Mouse (Mus musculus) embryonic stem cell, embryonic (primary cell): ENCODE measurements around the gene Kif5a.

Experiments used
- CTCF ChIA-PET, 4 experiments: fragments of 300-600 bp in 2 of 4; fragments of 350-600 bp in 2 of 4; sonication (Branson Sonifier 250); formaldehyde crosslinking; loops; one replicate each; lab custom pipeline; 2022; ENCODE audit warnings: inconsistent platforms in 2 of 4; lab: Charles Lee
- POLR2A ChIA-PET, 4 experiments: fragments of 300-600 bp in 2 of 4; fragments of 350-600 bp in 2 of 4; sonication (Branson Sonifier 250); formaldehyde crosslinking; loops; one replicate each; lab custom pipeline; 2022; ENCODE audit warnings: antibody characterized with exemption in 4 of 4, inconsistent platforms in 1 of 4; lab: Charles Lee

The Kif5a gene

DNA sequence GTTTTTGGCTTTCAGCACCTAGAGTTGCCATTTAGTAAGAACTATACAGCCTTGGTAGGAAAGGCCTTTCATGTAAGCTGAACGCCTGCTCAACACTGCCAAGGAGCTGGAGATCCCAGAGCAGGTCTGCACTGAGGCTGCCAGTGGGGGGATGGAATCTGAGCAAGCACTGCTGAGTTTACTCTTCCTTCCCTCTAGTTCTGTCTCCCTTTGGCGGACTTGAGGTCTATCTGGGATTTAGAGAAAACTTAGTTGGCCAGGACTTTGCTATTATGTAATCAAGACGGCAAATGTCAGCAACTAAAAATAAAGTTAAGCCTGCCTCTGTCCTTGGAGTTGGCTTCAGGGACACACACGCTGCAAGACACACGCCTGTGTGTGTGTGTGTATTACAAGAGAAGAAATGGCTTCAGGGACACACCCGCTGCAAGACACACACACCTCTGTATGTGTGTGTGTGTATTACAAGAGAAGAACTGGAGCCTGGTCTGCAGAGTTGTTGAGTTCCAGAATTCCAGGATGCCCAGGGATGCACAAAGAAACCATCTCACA, 29.9 kb upstream of the Kif5a start:
- CTCF ChIA-PET, result no interaction called here
- POLR2A ChIA-PET, result interaction anchor here (0.9 to 11.8 kb wide), 15 partner anchors 10 to 63 kb away, joined by 3 to 267 read pairs (median 5); partner anchors contain the start of genes Mars (in 3 of the 4), Arhgap9 (in 1 of the 4), Dctn2 (in 1 of the 4) and Kif5a (in 1 of the 4)

DNA sequence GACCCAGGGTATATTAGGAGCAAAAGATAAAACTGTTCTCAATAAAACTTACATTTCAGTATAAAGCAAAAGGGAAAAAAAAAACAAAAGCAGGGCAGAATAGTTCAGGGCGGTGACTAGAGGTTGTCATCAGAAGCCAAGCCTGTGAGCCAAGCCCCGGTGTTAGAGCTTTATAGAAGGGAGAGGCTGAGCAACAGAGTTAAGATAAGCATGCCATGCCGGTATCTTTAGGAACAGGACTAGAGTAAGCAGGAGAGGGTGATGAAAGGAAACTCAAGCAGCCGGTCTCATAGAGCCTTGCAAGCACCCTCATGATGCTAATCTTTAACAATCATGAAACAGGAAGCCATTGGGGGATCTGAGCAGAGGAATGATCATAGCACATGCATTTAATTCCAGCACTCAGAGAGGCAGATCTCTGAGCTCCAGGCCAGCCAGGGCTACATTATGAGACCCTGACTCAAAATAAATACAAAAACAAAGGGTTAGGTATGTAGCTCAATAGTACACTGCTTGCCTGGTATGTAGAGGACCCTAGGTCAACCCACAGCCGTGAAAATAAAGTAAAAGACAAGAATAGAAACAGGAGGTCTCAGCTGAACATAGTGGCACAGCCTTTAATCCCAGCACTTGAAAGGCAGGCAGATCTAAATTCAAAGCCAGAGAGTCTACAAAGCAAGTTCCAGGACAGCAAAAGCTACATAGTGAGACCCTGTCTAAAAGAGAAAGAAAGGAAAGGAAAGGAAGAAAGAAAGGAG, 28.9 kb upstream of the Kif5a start:
- ChIA-PET POLR2A (interaction anchor here (0.6 to 11.8 kb wide), 32 partner anchors 7 to 949 kb away, joined by 3 to 267 read pairs (median 19); partner anchors contain the start of genes Mars (in 3 of the 4), Arhgap9 (in 2 of the 4), Dctn2 (in 2 of the 4) and Pip4k2c (in 2 of the 4)), CTCF (interaction anchor here in 1 of 4 experiments (1.1 kb wide), 1 partner anchor 227 kb away, joined by 3 read pairs; no protein-coding TSS in a partner anchor)

GRCm38 (mm10) chr10:127290930-127291880, 28.1 kb upstream of the Kif5a start:
- ChIA-PET CTCF (interaction anchor here in 2 of 4 experiments (0.6 to 1.1 kb wide), 2 partner anchors 226 to 1439 kb away, joined by 3 to 4 read pairs; no protein-coding TSS in a partner anchor), POLR2A (interaction anchor here (0.5 to 11.8 kb wide), 89 partner anchors 8 to 1275 kb away, joined by 3 to 267 read pairs (median 6); partner anchors contain the start of genes Arhgap9 (in 3 of the 4), Kif5a (in 3 of the 4), Mars (in 3 of the 4) and Pip4k2c (in 3 of the 4))

DNA sequence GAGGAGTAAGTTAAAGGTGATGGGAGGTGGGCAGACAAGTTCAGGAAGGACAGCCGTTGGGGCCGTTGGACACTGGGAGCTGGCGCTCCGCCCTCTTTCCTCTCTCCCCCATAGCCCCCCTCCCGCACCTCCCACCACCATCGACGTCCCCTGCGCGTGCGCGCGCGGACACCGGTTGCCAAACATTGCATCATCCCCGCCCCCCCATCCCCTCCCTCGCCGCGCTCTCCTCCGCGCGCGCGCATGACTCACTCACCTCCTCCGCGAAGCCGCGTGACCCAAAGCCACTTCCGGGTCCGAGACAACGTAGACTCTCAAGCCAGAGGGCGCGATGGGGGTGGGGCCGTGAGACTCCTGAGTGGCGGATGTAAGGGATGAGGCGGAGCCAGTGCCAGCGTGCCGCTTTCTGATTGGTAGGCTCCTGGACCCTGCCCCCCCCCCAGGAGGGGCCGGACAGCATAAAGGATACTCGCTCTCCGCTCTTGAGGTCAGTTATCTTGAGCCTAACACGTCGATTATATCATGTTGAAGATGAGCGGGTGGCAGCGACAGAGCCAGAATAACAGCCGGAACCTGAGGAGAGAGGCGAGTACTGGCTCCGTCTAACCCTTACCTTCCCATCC, 27.3 kb upstream of the Kif5a start:
- ChIA-PET POLR2A (interaction anchor here (0.6 to 11.8 kb wide), 122 partner anchors 8 to 1405 kb away, joined by 3 to 267 read pairs (median 5); partner anchors contain the start of genes Arhgap9 (in 3 of the 4), Cdk4 (in 3 of the 4), Dctn2 (in 3 of the 4) and Kif5a (in 3 of the 4)), CTCF (interaction anchor here in 2 of 4 experiments (0.8 to 1.5 kb wide), 2 partner anchors 26 to 200 kb away, joined by 3 to 4 read pairs; no protein-coding TSS in a partner anchor)

DNA sequence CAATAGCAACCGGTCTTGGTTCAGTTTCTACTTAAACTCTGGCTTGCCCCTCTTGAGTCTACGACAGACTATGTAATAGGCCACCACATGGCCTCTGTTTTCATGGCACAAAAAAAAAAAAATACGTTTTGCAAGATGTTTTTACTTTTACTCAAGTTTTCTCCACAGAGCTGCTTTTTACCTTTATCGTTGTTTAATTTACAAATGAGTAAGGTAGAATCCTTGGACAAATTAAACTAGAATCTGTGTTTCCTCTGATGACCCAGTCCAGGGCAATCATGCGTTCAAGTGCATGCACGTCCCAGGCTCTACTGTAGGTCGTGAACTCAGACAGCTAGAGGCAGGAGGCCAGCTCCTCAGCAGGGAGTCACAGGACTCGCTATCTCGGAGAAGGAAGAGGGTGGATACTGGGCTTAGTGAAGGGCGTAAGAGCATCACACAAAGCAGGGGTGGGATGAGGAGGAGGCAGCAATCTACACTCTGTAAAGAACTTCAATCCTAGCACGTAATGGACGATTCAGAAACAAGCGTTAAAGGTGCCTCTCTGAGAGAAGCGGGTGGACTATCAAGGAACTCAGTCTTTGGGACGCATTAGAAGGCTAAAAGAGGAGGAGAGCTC, 26.5 kb upstream of the Kif5a start:
- ChIA-PET POLR2A (interaction anchor here (0.5 to 11.8 kb wide), 97 partner anchors 9 to 1406 kb away, joined by 3 to 267 read pairs (median 6); partner anchors contain the start of genes Arhgap9 (in 3 of the 4), Cdk4 (in 3 of the 4), Dctn2 (in 3 of the 4) and Kif5a (in 3 of the 4)), CTCF (interaction anchor here in 2 of 4 experiments (0.8 to 1.5 kb wide), 2 partner anchors 26 to 199 kb away, joined by 3 to 4 read pairs; no protein-coding TSS in a partner anchor)

- POLR2A ChIA-PET, result interaction anchor here (0.5 to 11.8 kb wide), 69 partner anchors 9 to 1407 kb away, joined by 3 to 267 read pairs (median 7); partner anchors contain the start of genes Dctn2 (in 3 of the 4), Kif5a (in 3 of the 4), Mars (in 3 of the 4) and Pip4k2c (in 3 of the 4)
- CTCF ChIA-PET, result interaction anchor here in 2 of 4 experiments (0.7 to 1.5 kb wide), 3 partner anchors 25 to 198 kb away, joined by 3 to 4 read pairs (median 4); no protein-coding TSS in a partner anchor
These were observed 25.8 kb upstream of the Kif5a start, which contains the start of gene Mbd6 for GRCm38 (mm10) chr10:127288800-127289572. Mbd6 (minus strand) TSS chr10:127289018.

DNA sequence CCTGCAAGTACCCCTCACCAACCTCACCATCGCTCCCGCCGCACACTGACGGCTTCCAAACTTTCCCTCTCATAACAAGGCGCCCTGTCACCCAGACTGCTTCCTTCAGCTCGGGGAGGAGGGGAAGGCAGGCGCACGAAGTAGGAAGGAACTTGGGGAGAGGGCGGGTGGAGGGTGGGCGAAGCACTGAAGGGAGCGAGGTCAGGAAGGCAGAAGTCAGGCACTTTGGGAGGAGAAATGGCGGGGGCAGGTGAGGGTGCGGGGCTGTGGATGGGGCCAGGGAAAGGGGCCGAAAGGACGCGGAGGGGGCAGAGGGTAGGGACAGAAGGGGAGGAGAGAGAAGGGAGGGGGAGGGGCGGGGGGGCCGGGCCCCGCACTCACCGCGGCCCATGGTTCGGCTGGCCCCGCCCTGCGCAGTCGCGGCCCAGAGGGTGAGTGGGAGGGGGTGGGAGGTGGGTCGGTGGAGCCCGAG, 25.2 kb upstream of the Kif5a start:
- ChIA-PET CTCF (interaction anchor here in 3 of 4 experiments (0.5 to 0.7 kb wide), 3 partner anchors 20 to 457 kb away, joined by 3 to 4 read pairs (median 3); no protein-coding TSS in a partner anchor), POLR2A (interaction anchor here in 3 of 4 experiments (0.7 to 8.0 kb wide), 21 partner anchors 9 to 1343 kb away, joined by 3 to 87 read pairs (median 5); partner anchors contain the start of genes Kif5a (in 3 of the 3), Mars (in 2 of the 3), B4galnt1 (in 1 of the 3) and Dctn2 (in 1 of the 3))

DNA sequence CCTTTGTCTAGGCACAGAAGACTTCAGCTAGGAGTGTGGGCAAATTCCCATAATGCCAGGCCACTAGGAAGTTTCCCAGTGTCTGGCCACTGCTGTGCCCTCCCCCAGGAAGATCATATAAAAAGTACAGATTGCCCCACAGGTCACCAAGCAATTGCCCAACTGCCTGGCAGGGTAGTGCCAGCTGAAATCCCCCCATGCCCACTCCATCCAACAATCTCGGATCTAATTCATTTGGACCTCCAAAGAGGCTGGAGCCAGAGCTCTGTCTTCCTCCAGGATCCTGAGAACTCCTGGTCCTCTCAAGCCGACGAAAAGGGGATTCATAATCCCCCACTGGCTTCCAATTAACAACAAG, 24.8 kb upstream of the Kif5a start:
- POLR2A ChIA-PET, result interaction anchor here in 3 of 4 experiments (0.6 to 8.0 kb wide), 25 partner anchors 10 to 1344 kb away, joined by 3 to 87 read pairs (median 4); partner anchors contain the start of genes Kif5a (in 3 of the 3), Mars (in 2 of the 3), B4galnt1 (in 1 of the 3) and Dctn2 (in 1 of the 3)
- CTCF ChIA-PET, result interaction anchor here in 3 of 4 experiments (0.5 to 0.7 kb wide), 3 partner anchors 19 to 458 kb away, joined by 3 to 4 read pairs (median 3); no protein-coding TSS in a partner anchor

DNA sequence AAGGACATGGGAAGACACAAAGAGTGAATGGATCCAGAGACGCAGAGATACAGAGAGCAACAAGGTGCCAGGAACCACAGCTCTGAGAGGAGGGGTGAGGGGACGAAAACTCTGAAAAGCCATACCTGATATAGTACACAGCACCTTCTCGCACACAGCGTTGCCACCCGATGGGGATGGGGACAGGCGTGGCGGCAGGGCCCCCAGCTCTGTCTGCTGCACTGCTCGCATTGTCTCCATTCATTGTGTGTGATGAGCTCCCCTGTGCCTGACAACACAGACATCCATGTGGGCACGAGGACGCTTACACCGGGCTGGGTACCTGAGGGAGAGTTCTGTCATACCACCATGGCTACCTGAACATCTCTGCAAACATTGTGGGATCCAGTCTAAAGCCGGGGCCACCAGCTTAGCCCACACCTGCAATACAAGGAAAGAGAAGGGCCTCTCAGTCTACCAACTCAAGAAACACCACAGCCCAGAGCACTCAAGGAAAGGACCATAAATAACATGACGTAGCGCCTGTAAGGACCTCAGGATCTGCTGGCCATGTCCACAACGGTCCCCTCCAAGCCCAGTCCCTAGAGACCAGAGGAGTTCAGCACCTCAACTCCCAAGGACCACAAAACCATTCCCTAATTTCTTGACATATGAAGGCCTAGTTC, 24.3 kb upstream of the Kif5a start:
- POLR2A ChIA-PET, result interaction anchor here in 3 of 4 experiments (0.5 to 8.0 kb wide), 32 partner anchors 9 to 468 kb away, joined by 3 to 87 read pairs (median 4); partner anchors contain the start of genes Dctn2 (in 2 of the 3), Kif5a (in 2 of the 3), Mars (in 2 of the 3) and Arhgap9 (in 1 of the 3)
- CTCF ChIA-PET, result no interaction called here

GRCm38 (mm10) chr10:127286730-127287129, 23.6 kb upstream of the Kif5a start:
- CTCF ChIA-PET, result interaction anchor here in 1 of 4 experiments (0.6 kb wide), 1 partner anchor 223 kb away, joined by 9 read pairs; the partner anchor contains the start of gene Cdk4

DNA sequence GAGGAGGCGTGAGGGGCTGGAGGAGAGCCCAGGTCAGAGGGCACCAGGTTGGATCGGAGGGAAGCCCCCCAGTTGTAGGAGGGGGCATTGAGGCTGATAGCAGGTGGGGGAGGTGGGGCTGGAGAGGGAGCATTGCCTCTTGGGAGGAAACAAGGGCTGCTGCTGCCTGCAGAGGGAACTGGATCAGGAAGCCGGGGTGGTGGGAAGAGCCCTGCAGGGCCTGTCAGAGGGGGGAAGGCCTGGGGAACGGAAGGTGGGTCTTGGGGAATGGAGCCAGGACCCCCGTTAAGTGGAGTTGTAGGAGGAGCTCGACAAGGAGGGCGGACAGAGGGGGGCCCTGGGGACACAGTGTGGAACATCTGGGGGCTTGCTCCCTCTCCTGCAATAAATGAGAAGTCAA, 23.0 kb upstream of the Kif5a start:
- ChIA-PET POLR2A (interaction anchor here in 3 of 4 experiments (0.5 to 8.0 kb wide), 18 partner anchors 8 to 220 kb away, joined by 3 to 87 read pairs (median 6); partner anchors contain the start of genes Arhgap9 (in 1 of the 3), Mars (in 1 of the 3) and Os9 (in 1 of the 3)), CTCF (interaction anchor here in 1 of 4 experiments (0.6 kb wide), 1 partner anchor 223 kb away, joined by 9 read pairs; the partner anchor contains the start of gene Cdk4)

More at GRCm38 (mm10) chr10:127286730-127287129, 23.6 kb upstream of the Kif5a start:
- POLR2A ChIA-PET, result interaction anchor here in 3 of 4 experiments (0.5 to 8.0 kb wide), 26 partner anchors 9 to 233 kb away, joined by 3 to 87 read pairs (median 5); partner anchors contain the start of genes Mars (in 2 of the 3), Arhgap9 (in 1 of the 3), Dctn2 (in 1 of the 3) and Os9 (in 1 of the 3)

DNA sequence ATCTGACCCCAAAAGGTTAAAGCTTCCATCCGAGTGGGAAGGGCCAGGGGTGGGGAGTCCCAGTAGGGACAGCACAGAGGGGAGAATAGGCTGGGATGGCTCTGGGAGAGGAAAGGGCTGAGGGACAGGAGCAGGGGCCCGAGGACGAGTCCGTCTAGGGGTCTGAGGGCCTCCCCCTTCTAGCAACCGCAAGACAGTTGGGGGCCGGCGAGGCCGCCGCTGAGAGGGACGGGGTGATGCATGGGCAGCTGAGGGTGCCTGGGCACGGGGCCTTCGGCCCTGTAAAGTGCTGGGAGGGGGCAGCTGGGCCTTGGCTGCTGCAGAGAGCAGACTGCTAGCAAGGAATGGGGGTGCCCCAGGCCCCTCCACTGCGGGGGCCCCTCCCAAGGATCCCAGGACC, 22.5 kb upstream of the Kif5a start:
- CTCF ChIA-PET, result no interaction called here
- POLR2A ChIA-PET, result interaction anchor here in 3 of 4 experiments (0.5 to 8.0 kb wide), 16 partner anchors 9 to 172 kb away, joined by 3 to 87 read pairs (median 6); partner anchors contain the start of genes Mars (in 2 of the 3) and Kif5a (in 1 of the 3)

GRCm38 (mm10) chr10:127284724-127285500, 21.8 kb upstream of the Kif5a start:
- POLR2A ChIA-PET, result interaction anchor here in 3 of 4 experiments (0.6 to 8.0 kb wide), 18 partner anchors 8 to 171 kb away, joined by 3 to 87 read pairs (median 6); partner anchors contain the start of genes Mars (in 2 of the 3), Arhgef25 (in 1 of the 3) and Kif5a (in 1 of the 3)
- CTCF ChIA-PET, result no interaction called here
